Mouse (Mus musculus) liver, postnatal 0 days (tissue): ENCODE measurements around the gene Apbb1.

ENCODE experiments used
- CTCF ChIP-seq: sonication (generic); IDR thresholded peaks from 2 replicates; pipeline ENCODE4 v1.5.1; 2016; ENCODE audit warnings: antibody characterized with exemption, low read depth
- EP300 ChIP-seq: IDR thresholded peaks from 2 replicates; pipeline ENCODE4 v1.6.1; 2016; ENCODE audit warnings: antibody characterized with exemption, low read depth, mild to moderate bottlenecking

- peak; percentile 87 for TF ChIP-seq CTCF
- no peak for TF ChIP-seq EP300
Measured at GRCm38 (mm10) chr7:105602860-105603623, 21.6 kb upstream of the Apbb1 start.
